Mouse (Mus musculus) MN1 (cell line): ENCODE measurements around the gene Nr5a2.

Experiments
- DNase-seq: peaks from one replicate; pipeline ENCODE4 v3.0.0-alpha.2; 2016; ENCODE audit warnings: low spot score

Gene Nr5a2

GRCm38 (mm10) chr1:136948511-136949275 is 11.6 kb downstream of the Nr5a2 start:
- DNase-seq, result no peak

- DNase-seq, result no peak
Measured at GRCm38 (mm10) chr1:136948127-136948422, 12.2 kb downstream of the Nr5a2 start.

GRCm38 (mm10) chr1:136947394-136948126 is 12.7 kb downstream of the Nr5a2 start:
- no peak for DNase-seq

- DNase-seq, result no peak
Measured at GRCm38 (mm10) chr1:136946806-136947393, 13.3 kb downstream of the Nr5a2 start.

- DNase-seq, result no peak
Measured at GRCm38 (mm10) chr1:136946404-136946803, 13.8 kb downstream of the Nr5a2 start.

- no peak for DNase-seq
Measured at GRCm38 (mm10) chr1:136945876-136946275, 14.4 kb downstream of the Nr5a2 start.

- no peak for DNase-seq
Measured at GRCm38 (mm10) chr1:136945426-136945825, 14.8 kb downstream of the Nr5a2 start.

GRCm38 (mm10) chr1:136940603-136941002 is 19.6 kb downstream of the Nr5a2 start:
- no peak for DNase-seq

GRCm38 (mm10) chr1:136939220-136939619 is 21.0 kb downstream of the Nr5a2 start:
- DNase-seq, result no peak

GRCm38 (mm10) chr1:136935960-136936324 is 24.3 kb downstream of the Nr5a2 start:
- no peak for DNase-seq

GRCm38 (mm10) chr1:136935316-136935959 is 24.8 kb downstream of the Nr5a2 start:
- DNase-seq, result no peak

- DNase-seq, result no peak
Measured at GRCm38 (mm10) chr1:136934051-136934450, 26.2 kb downstream of the Nr5a2 start.

- no peak for DNase-seq
Measured at GRCm38 (mm10) chr1:136931026-136931425, 29.2 kb downstream of the Nr5a2 start.

GRCm38 (mm10) chr1:136929743-136930142 is 30.5 kb downstream of the Nr5a2 start:
- DNase-seq, result no peak

- DNase-seq, result no peak
Measured at GRCm38 (mm10) chr1:136927428-136927827, 32.8 kb downstream of the Nr5a2 start.

GRCm38 (mm10) chr1:136926026-136926425 is 34.2 kb downstream of the Nr5a2 start:
- no peak for DNase-seq

GRCm38 (mm10) chr1:136920089-136920488 is 40.2 kb downstream of the Nr5a2 start:
- DNase-seq, result no peak

- no peak for DNase-seq
Measured at GRCm38 (mm10) chr1:136918791-136919190, 41.5 kb downstream of the Nr5a2 start.

- no peak for DNase-seq
Measured at GRCm38 (mm10) chr1:136915438-136915837, 44.8 kb downstream of the Nr5a2 start.

GRCm38 (mm10) chr1:136911996-136912395 is 48.3 kb downstream of the Nr5a2 start:
- DNase-seq, result no peak

GRCm38 (mm10) chr1:136911594-136911860 is 48.7 kb downstream of the Nr5a2 start:
- DNase-seq, result no peak

GRCm38 (mm10) chr1:136910741-136911593 is 49.3 kb downstream of the Nr5a2 start:
- DNase-seq, result no peak
